Mouse (Mus musculus): ENCODE data around the gene Ptpn6. TPM values are rescaled to one million over a fixed set of nuclear protein-coding genes. Genes with fewer than 3 reads are reported as not detected.

Ptpn6 gene
- polyA plus RNA-seq, 1 experiment from 2014 or later, result 12.6 TPM

GRCm38 (mm10) chr6:124708289-124708889 lies 30.1 kb downstream of the Ptpn6 start:
- H3K9me3 ChIP-seq (ENCODE audit: low read depth, low read length), result no peaks in the 10 kb centered on the region
- H3K4me3 ChIP-seq (ENCODE audit: low read depth, low read length), result no peak overlapping the region
- H3K27ac ChIP-seq (ENCODE audit: low read depth), result no peak overlapping the region
- no peak for DNase-seq
- peaks cover 9% of the 10 kb centered on the region for H3K4me1 ChIP-seq (ENCODE audit: insufficient read depth)
- WGBS, result 86% methylated on average over 10 of the region's 10 CpGs
- peaks cover 51% of the 10 kb centered on the region for H3K36me3 ChIP-seq (ENCODE audit: insufficient read depth)
- H3K9ac ChIP-seq, result no peak overlapping the region
- TF ChIP-seq CTCF (IDR thresholded peaks at IDR 0.05; ENCODE audit: low read depth), result no peak
- no peaks in the 10 kb centered on the region for H3K27me3 ChIP-seq (ENCODE audit: insufficient read depth, low read length)
- no peak overlapping the region for H3K4me2 ChIP-seq
- ATAC-seq (ENCODE audit: insufficient read depth), result no peak

GRCm38 (mm10) chr6:124706061-124706627 lies 32.4 kb downstream of the Ptpn6 start:
- no peak overlapping the region for H3K4me3 ChIP-seq (ENCODE audit: low read depth, low read length)
- peaks cover 4% of the 10 kb centered on the region; the same call in 1 of the 2 replicates for H3K4me1 ChIP-seq (ENCODE audit: insufficient read depth)
- no peak for TF ChIP-seq CTCF (IDR thresholded peaks at IDR 0.05; ENCODE audit: low read depth)
- peaks cover 73% of the 10 kb centered on the region for H3K36me3 ChIP-seq (ENCODE audit: insufficient read depth)
- no peak overlapping the region for H3K9ac ChIP-seq
- DNase-seq (no peak), ATAC-seq (ENCODE audit: insufficient read depth) (no peak)
- no peak overlapping the region for H3K27ac ChIP-seq (ENCODE audit: low read depth)
- 86% methylated on average over 5 of the region's 5 CpGs for WGBS
- H3K4me2 ChIP-seq, result no peak overlapping the region
- H3K9me3 ChIP-seq (ENCODE audit: low read depth, low read length), result no peaks in the 10 kb centered on the region
- H3K27me3 ChIP-seq (ENCODE audit: insufficient read depth, low read length), result no peaks in the 10 kb centered on the region

- H3K4me2 ChIP-seq, result no peak overlapping the region
- no peak overlapping the region for H3K4me3 ChIP-seq (ENCODE audit: low read depth, low read length)
- H3K9ac ChIP-seq, result no peak overlapping the region
- DNase-seq, result no peak
- no peak for TF ChIP-seq CTCF (IDR thresholded peaks at IDR 0.05; ENCODE audit: low read depth)
- ATAC-seq (ENCODE audit: insufficient read depth), result no peak
- H3K27ac ChIP-seq (ENCODE audit: low read depth), result no peak overlapping the region
- H3K27me3 ChIP-seq (ENCODE audit: insufficient read depth, low read length), result no peaks in the 10 kb centered on the region
- no peaks in the 10 kb centered on the region for H3K9me3 ChIP-seq (ENCODE audit: low read depth, low read length)
- WGBS, result 85% methylated on average over 2 of the region's 2 CpGs
- no peaks in the 10 kb centered on the region for H3K4me1 ChIP-seq (ENCODE audit: insufficient read depth)
- peaks cover 85% of the 10 kb centered on the region for H3K36me3 ChIP-seq (ENCODE audit: insufficient read depth)
Observed at GRCm38 (mm10) chr6:124704417-124704816, 34.1 kb downstream of the Ptpn6 start.

- no peak for ATAC-seq (ENCODE audit: insufficient read depth)
- Histone ChIP-seq H3K9ac (no peak overlapping the region), H3K4me1 (ENCODE audit: insufficient read depth) (no peaks in the 10 kb centered on the region), H3K27ac (ENCODE audit: low read depth) (no peak overlapping the region), H3K27me3 (ENCODE audit: insufficient read depth, low read length) (no peaks in the 10 kb centered on the region), H3K4me3 (ENCODE audit: low read depth, low read length) (no peak overlapping the region), H3K4me2 (no peak overlapping the region), H3K36me3 (ENCODE audit: insufficient read depth) (peaks cover 81% of the 10 kb centered on the region), H3K9me3 (ENCODE audit: low read depth, low read length) (no peaks in the 10 kb centered on the region)
- DNase-seq, result no peak
- 65% methylated on average over 7 of the region's 7 CpGs for WGBS
- no peak for TF ChIP-seq CTCF (IDR thresholded peaks at IDR 0.05; ENCODE audit: low read depth)
Observed at GRCm38 (mm10) chr6:124703789-124704188, 34.7 kb downstream of the Ptpn6 start.

GRCm38 (mm10) chr6:124702784-124703103 lies 35.8 kb downstream of the Ptpn6 start:
- DNase-seq (peak; percentile 81), ATAC-seq (ENCODE audit: insufficient read depth) (peak; percentile 71)
- Histone ChIP-seq H3K4me3 (ENCODE audit: low read depth, low read length) (no peak overlapping the region), H3K4me1 (ENCODE audit: insufficient read depth) (no peaks in the 10 kb centered on the region), H3K9ac (no peak overlapping the region), H3K27ac (ENCODE audit: low read depth) (no peak overlapping the region), H3K4me2 (no peak overlapping the region), H3K36me3 (ENCODE audit: insufficient read depth) (peaks cover 76% of the 10 kb centered on the region), H3K9me3 (ENCODE audit: low read depth, low read length) (no peaks in the 10 kb centered on the region), H3K27me3 (ENCODE audit: insufficient read depth, low read length) (no peaks in the 10 kb centered on the region)
- 47% methylated on average over 3 of the region's 3 CpGs for WGBS
- peak; percentile 86 for TF ChIP-seq CTCF (IDR thresholded peaks at IDR 0.05; ENCODE audit: low read depth)

GRCm38 (mm10) chr6:124702102-124702783 lies 36.3 kb downstream of the Ptpn6 start:
- Histone ChIP-seq H3K27ac (ENCODE audit: low read depth) (no peak overlapping the region), H3K9me3 (ENCODE audit: low read depth, low read length) (no peaks in the 10 kb centered on the region), H3K4me2 (no peak overlapping the region), H3K4me3 (ENCODE audit: low read depth, low read length) (no peak overlapping the region), H3K36me3 (ENCODE audit: insufficient read depth) (peaks cover 71% of the 10 kb centered on the region), H3K9ac (no peak overlapping the region), H3K27me3 (ENCODE audit: insufficient read depth, low read length) (no peaks in the 10 kb centered on the region), H3K4me1 (ENCODE audit: insufficient read depth) (no peaks in the 10 kb centered on the region)
- WGBS, result 88% methylated on average over 17 of the region's 17 CpGs
- ATAC-seq (ENCODE audit: insufficient read depth) (peak; percentile 7; the same call in 1 of the 2 replicates), DNase-seq (no peak)
- 0 out of 2 replicates have a peak, but pooled peaks have one; percentile 9 for TF ChIP-seq CTCF (IDR thresholded peaks at IDR 0.05; ENCODE audit: low read depth)

- TF ChIP-seq CTCF (IDR thresholded peaks at IDR 0.05; ENCODE audit: low read depth), result peak; percentile 35; the same call in 1 of the 2 replicates
Observed at GRCm38 (mm10) chr6:124701338-124701737, 37.2 kb downstream of the Ptpn6 start.

More at GRCm38 (mm10) chr6:124701338-124701737, 37.2 kb downstream of the Ptpn6 start:
- no peak overlapping the region for H3K4me3 ChIP-seq (ENCODE audit: low read depth, low read length)
- H3K9ac ChIP-seq, result no peak overlapping the region
- 68% methylated on average over 8 of the region's 8 CpGs for WGBS
- ATAC-seq (ENCODE audit: insufficient read depth) (0 out of 2 replicates have a peak, but pooled peaks have one; percentile 10), DNase-seq (peak; percentile 31)
- H3K4me1 ChIP-seq (ENCODE audit: insufficient read depth), result no peaks in the 10 kb centered on the region
- no peaks in the 10 kb centered on the region for H3K9me3 ChIP-seq (ENCODE audit: low read depth, low read length)
- H3K4me2 ChIP-seq, result no peak overlapping the region
- H3K27ac ChIP-seq (ENCODE audit: low read depth), result no peak overlapping the region
- H3K27me3 ChIP-seq (ENCODE audit: insufficient read depth, low read length), result no peaks in the 10 kb centered on the region
- peaks cover 65% of the 10 kb centered on the region for H3K36me3 ChIP-seq (ENCODE audit: insufficient read depth)

Data from lung, embryonic 14.5 days (tissue).